Mouse (Mus musculus) bone marrow, adult 2 months (tissue): ENCODE measurements around the gene Olfr550.

Source experiments
- CTCF ChIP-seq: fragments of 200-500 bp; IDR thresholded peaks from 2 replicates; pipeline ENCODE4 v1.5.1; 2011; ENCODE audit warnings: low read length, control low read depth; ENCODE audit not compliant: control insufficient read depth, insufficient read depth
- POLR2A ChIP-seq: fragments of 200-500 bp; IDR thresholded peaks from 2 replicates; pipeline ENCODE4 v1.6.1; 2011; ENCODE audit warnings: low read depth, mild to moderate bottlenecking, control low read depth, low read length, borderline replicate concordance; ENCODE audit not compliant: control insufficient read depth

DNA sequence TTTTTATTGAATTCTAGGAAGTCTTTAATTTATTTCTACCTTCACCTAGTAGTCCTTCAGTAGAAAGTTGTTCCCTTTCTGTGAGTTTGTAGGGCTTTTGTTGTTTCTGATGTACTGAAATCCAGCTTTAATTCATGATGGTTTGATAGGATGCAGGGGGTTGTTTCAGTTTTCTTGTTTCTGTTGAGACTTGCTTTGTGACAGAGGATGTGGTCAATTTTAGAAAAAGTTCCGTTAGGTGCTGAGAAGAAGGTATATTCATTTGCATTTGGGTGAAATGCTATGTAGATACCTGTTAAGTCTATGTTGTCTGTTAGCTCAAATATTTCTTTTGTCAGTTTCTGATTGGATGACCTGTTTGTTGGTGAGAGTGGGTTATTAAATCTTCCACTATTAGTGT lies 42.2 kb upstream of the Olfr550 start:
- no peak for TF ChIP-seq CTCF
- no peak for TF ChIP-seq POLR2A
